Mouse (Mus musculus) layer of hippocampus, postnatal 36 days (tissue): ENCODE measurements around the gene Tmem192. TPM values are rescaled to one million over a fixed set of nuclear protein-coding genes. Genes with fewer than 3 reads are reported as not detected.
"Not testable (repeated sequence)": the region's sequence is repeated elsewhere in the genome, so short reads cannot be mapped to it uniquely, and the experiment has no call there.

Source experiments
- DNase-seq, 2 experiments: peaks; one replicate each; pipeline ENCODE4 v3.0.0; 2022
- total RNA-seq, 2 experiments: library from RNA; stranded (reverse); gene quantifications; 2 replicates each; pipeline ENCODE4 v1.2.3; 2021

Gene Tmem192
- total RNA-seq, 2 experiments from 2014 or later: 22.1 to 22.9 TPM

- DNase-seq: no peak
Observed at GRCm38 (mm10) chr8:64983150-64983897, 36.3 kb downstream of the Tmem192 start.

GRCm38 (mm10) chr8:64987731-64988130 lies 40.7 kb downstream of the Tmem192 start, which contains the start of gene Trim75:
Gene Trim75 (minus strand): TSS chr8:64987831.
- no peak for DNase-seq

GRCm38 (mm10) chr8:64998806-64999365 lies 51.9 kb downstream of the Tmem192 start:
- no peak for DNase-seq

- not testable (repeated sequence) for DNase-seq
Observed at GRCm38 (mm10) chr8:65007616-65008015, 60.6 kb downstream of the Tmem192 start.

- DNase-seq: no peak
Observed at GRCm38 (mm10) chr8:65018423-65018822, 71.4 kb downstream of the Tmem192 start, which contains the start of the genes Trim61 and Trim60. Gene Trim61 (minus strand): TSS chr8:65018523. Gene Trim60 (minus strand): TSS chr8:65018584.

Other genes with a start within 250 kb of the Tmem192 start
- 10 to 100 TPM; 79.8 to 89.9 TPM for gene Msmo1, start 213.4 kb upstream of the Tmem192 start, total RNA-seq
- 100 to 1,000 TPM; 321 to 328 TPM for gene Klhl2, start 97.2 kb upstream of the Tmem192 start, total RNA-seq
- not detected for gene Trim75, start 40.6 kb downstream of the Tmem192 start, total RNA-seq
- not detected for gene Trim61, start 71.3 kb downstream of the Tmem192 start, total RNA-seq
- not detected for gene Trim60, start 71.4 kb downstream of the Tmem192 start, total RNA-seq
- not detected for gene Apela, start 90.2 kb downstream of the Tmem192 start, total RNA-seq
- gene Gm10663, start 127.8 kb downstream of the Tmem192 start, total RNA-seq: not detected
- gene BC030870, start 182.4 kb downstream of the Tmem192 start, total RNA-seq: not detected